Mouse (Mus musculus) testis, adult 2 months (tissue): ENCODE measurements around the gene Use1.

Experiments used
- CTCF ChIP-seq: fragments of 200-500 bp; IDR thresholded peaks from 2 replicates; pipeline ENCODE4 v1.5.1; 2012; ENCODE audit warnings: low read depth, mild to moderate bottlenecking, inconsistent platforms, low read length, moderate library complexity; ENCODE audit not compliant: control insufficient read depth, insufficient read depth, insufficient replicate concordance
- POLR2A ChIP-seq: fragments of 200-500 bp; IDR thresholded peaks from 2 replicates; pipeline ENCODE4 v1.6.1; 2012; ENCODE audit warnings: low read depth, mild to moderate bottlenecking, inconsistent platforms, low read length, moderate library complexity; ENCODE audit not compliant: control insufficient read depth

- TF ChIP-seq CTCF = no peak
- no peak for TF ChIP-seq POLR2A
Measured at GRCm38 (mm10) chr8:71370711-71371235, 4.1 kb downstream of the Use1 start.
